Mouse (Mus musculus) ovary, postnatal 36 days (tissue): ENCODE results near the gene Dcun1d3.

Experiments used
- DNase-seq: peaks from one replicate; pipeline ENCODE4 v3.0.0; 2022; ENCODE audit warnings: low spot score, mixed read lengths

Gene Dcun1d3

GRCm38 (mm10) chr7:119895639-119896512 is at the start of gene Dcun1d3, which contains the start of gene Lyrm1:
Gene Dcun1d3, minus strand, starts transcription at chr7:119896298.
Gene Lyrm1, plus strand, starts transcription at chr7:119895861.
- peak; percentile 97 for DNase-seq

GRCm38 (mm10) chr7:119941569-119941968 is 45.5 kb upstream of the Dcun1d3 start:
- no peak for DNase-seq

GRCm38 (mm10) chr7:119937036-119937435 is 40.9 kb upstream of the Dcun1d3 start:
- DNase-seq: no peak

GRCm38 (mm10) chr7:119936321-119936720 is 40.2 kb upstream of the Dcun1d3 start:
- DNase-seq: no peak

- no peak for DNase-seq
Measured at GRCm38 (mm10) chr7:119928783-119929440, 32.8 kb upstream of the Dcun1d3 start.

- DNase-seq: no peak
Measured at GRCm38 (mm10) chr7:119921054-119921453, 25.0 kb upstream of the Dcun1d3 start.

- no peak for DNase-seq
Measured at GRCm38 (mm10) chr7:119920457-119920856, 24.4 kb upstream of the Dcun1d3 start.

- DNase-seq: no peak
Measured at GRCm38 (mm10) chr7:119911727-119912126, 15.6 kb upstream of the Dcun1d3 start.

GRCm38 (mm10) chr7:119906523-119907215 is 10.6 kb upstream of the Dcun1d3 start:
- DNase-seq: no peak

- DNase-seq: no peak
Measured at GRCm38 (mm10) chr7:119899386-119900057, 3.4 kb upstream of the Dcun1d3 start.

GRCm38 (mm10) chr7:119898247-119898856 is 2.3 kb upstream of the Dcun1d3 start:
- no peak for DNase-seq

- no peak for DNase-seq
Measured at GRCm38 (mm10) chr7:119897521-119898109, 1.5 kb upstream of the Dcun1d3 start.

GRCm38 (mm10) chr7:119894818-119895544 is 1.1 kb downstream of the Dcun1d3 start:
- no peak for DNase-seq

- no peak for DNase-seq
Measured at GRCm38 (mm10) chr7:119892742-119893141, 3.4 kb downstream of the Dcun1d3 start.

- DNase-seq: no peak
Measured at GRCm38 (mm10) chr7:119892198-119892597, 3.9 kb downstream of the Dcun1d3 start.

- no peak for DNase-seq
Measured at GRCm38 (mm10) chr7:119887887-119888286, 8.2 kb downstream of the Dcun1d3 start.

- no peak for DNase-seq
Measured at GRCm38 (mm10) chr7:119881229-119881628, 14.9 kb downstream of the Dcun1d3 start.

- DNase-seq: no peak
Measured at GRCm38 (mm10) chr7:119880345-119880744, 15.8 kb downstream of the Dcun1d3 start.

GRCm38 (mm10) chr7:119879171-119879570 is 16.9 kb downstream of the Dcun1d3 start:
- no peak for DNase-seq

GRCm38 (mm10) chr7:119875776-119876440 is 20.2 kb downstream of the Dcun1d3 start:
- no peak for DNase-seq
